In the genomic region with DNA sequence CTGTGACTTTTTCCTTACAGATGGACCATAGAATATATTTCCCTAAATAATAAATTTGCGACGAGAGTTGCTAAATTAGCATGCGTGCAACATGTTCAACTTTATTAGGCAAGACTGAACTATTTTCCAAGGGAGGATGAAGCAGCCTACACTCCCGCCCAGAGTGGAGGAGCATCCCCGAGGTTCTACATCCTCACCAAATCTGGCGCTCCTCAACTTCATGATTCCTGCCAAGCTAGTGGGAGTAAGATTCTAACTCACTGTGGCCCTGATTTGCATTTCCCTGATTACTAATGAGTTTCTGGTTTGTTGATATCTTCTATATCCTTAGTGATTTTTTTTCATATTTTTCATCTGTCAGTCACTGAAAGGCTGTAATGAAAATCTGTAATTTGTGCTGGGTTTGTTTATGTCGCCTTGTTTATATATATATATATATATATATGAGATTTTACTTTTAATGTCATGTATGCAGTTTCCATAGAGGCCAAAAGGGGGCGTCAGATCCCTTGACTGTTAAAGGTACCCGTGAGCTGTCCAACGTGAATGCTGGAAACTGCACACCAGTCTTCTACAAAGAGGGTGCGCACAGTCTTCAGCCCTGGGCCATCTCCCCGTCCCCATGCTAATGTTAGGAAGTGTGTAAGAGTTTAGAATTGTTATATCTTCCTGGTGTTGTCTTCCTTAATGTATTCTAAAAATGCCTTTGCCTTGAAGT, we compare ENCODE assay signal across 1 mouse cellular context.
TF ChIP-seq lines count a peak whose summit lies in the region.

No protein-coding gene starts in this region.

TF ChIP-seq in MEL, 35 proteins besides CTCF, POLR2A, EP300 and RAD21:
- TF ChIP-seq ZMIZ1 (IDR thresholded peaks at IDR 0.05; ENCODE audit: low read depth, low read length) = no peak
- TF ChIP-seq SMC3 (IDR thresholded peaks at IDR 0.05; ENCODE audit: low read depth, low read length) = peak; percentile 35
